Mouse (Mus musculus): ENCODE measurements at regions not wholly inside any gene's neighbourhood (a gene's known extent, or its start where the extent isn't known, plus 50 kb on each side); places are given as distances from the start of the nearest gene placed in this dataset.

- ATAC-seq (replicated peaks; ENCODE audit: poor library complexity): peak; percentile 73; the same call in 1 of the 2 replicates
These were observed 54.3 kb upstream of the Ppt1 start for GRCm38 (mm10) chr4:122781717-122782116.
